In genomic region chr1:86442832-86443231, GRCm38 (mm10) we compare ENCODE assay signal across 8 mouse cellular contexts. TPM values are rescaled to one million over a fixed set of nuclear protein-coding genes. Genes with fewer than 3 reads are reported as not detected.
DNase-seq lines count a peak whose midpoint lies in the region; ATAC-seq and TF ChIP-seq lines count a peak whose summit lies in the region.

No protein-coding gene starts in this region.

- ATAC-seq in heart, embryonic 11.5 days (replicated peaks; ENCODE audit: insufficient number of reproducible peaks, low FRiP score, low TSS enrichment), result no peak
- peak; percentile 37 for ATAC-seq in forebrain, embryonic 12.5 days (ENCODE audit: low FRiP score)
- no peak; the same call in 1 of the 2 replicates for ATAC-seq in liver, embryonic 15.5 days (ENCODE audit: insufficient read depth)
- no peak for ATAC-seq in CD4-positive, CD25-positive, alpha-beta regulatory T cell, adult 4 months

- no peaks in the 10 kb centered on the region for H3K9me3 ChIP-seq in heart, embryonic 11.5 days (replicated peaks; ENCODE audit: control insufficient read depth, low read length)
- H3K9me3 ChIP-seq in E14TG2a.4 (ENCODE audit: low read length), result no peaks in the 10 kb centered on the region
- H3K9me3 ChIP-seq in forebrain, embryonic 12.5 days, result no peaks in the 10 kb centered on the region
- no peaks in the 10 kb centered on the region for H3K9me3 ChIP-seq in liver, embryonic 15.5 days (replicated peaks)

- H3K36me3 ChIP-seq in heart, embryonic 11.5 days (ENCODE audit: control insufficient read depth, insufficient read depth, low read length), result no peaks in the 10 kb centered on the region
- no peaks in the 10 kb centered on the region for H3K36me3 ChIP-seq in E14TG2a.4 (ENCODE audit: insufficient read depth, low read length)
- no peaks in the 10 kb centered on the region for H3K36me3 ChIP-seq in forebrain, embryonic 12.5 days (replicated peaks)
- no peaks in the 10 kb centered on the region for H3K36me3 ChIP-seq in liver, embryonic 15.5 days (replicated peaks)

- DNase-seq in heart, adult 9 months (ENCODE audit: low spot score in 2 of 2), result no peak
- no peak for DNase-seq in layer of hippocampus, adult 11-12 months (ENCODE audit: low spot score)
- no peak for DNase-seq in thymus, postnatal 4 days

- TF ChIP-seq CTCF in E14TG2a.4 (conservative IDR thresholded peaks at IDR 0.05; ENCODE audit: low read length), result no peak

- no peaks in the 10 kb centered on the region for H3K27me3 ChIP-seq in heart, embryonic 11.5 days (ENCODE audit: control insufficient read depth, insufficient read depth, low read length)
- H3K27me3 ChIP-seq in E14TG2a.4 (ENCODE audit: insufficient read depth, low read length), result no peaks in the 10 kb centered on the region
- H3K27me3 ChIP-seq in forebrain, embryonic 12.5 days, result no peaks in the 10 kb centered on the region
- 0 out of 2 replicates have a peak, but pooled peaks cover 10% of the 10 kb centered on the region for H3K27me3 ChIP-seq in liver, embryonic 15.5 days

- H3K4me3 ChIP-seq in heart, embryonic 11.5 days (ENCODE audit: low read depth, low read length), result peak overlapping the region; percentile 52
- H3K4me3 ChIP-seq in E14TG2a.4 (replicated peaks; ENCODE audit: low read length), result peak overlapping the region; percentile 85
- peak overlapping the region; percentile 47 for H3K4me3 ChIP-seq in forebrain, embryonic 12.5 days (replicated peaks)
- H3K4me3 ChIP-seq in liver, embryonic 15.5 days (replicated peaks), result peak overlapping the region; percentile 70

- H3K4me2 ChIP-seq in heart, embryonic 11.5 days, result peak overlapping the region; percentile 98
- peak overlapping the region; percentile 76 for H3K4me2 ChIP-seq in forebrain, embryonic 12.5 days
- H3K4me2 ChIP-seq in liver, embryonic 15.5 days, result peak overlapping the region; percentile 99

- peak overlapping the region; percentile 100 for H3K27ac ChIP-seq in heart, embryonic 11.5 days (ENCODE audit: low read depth, low read length)
- H3K27ac ChIP-seq in forebrain, embryonic 12.5 days, result peak overlapping the region; percentile 99
- H3K27ac ChIP-seq in liver, embryonic 15.5 days (replicated peaks), result peak overlapping the region; percentile 90

- H3K9ac ChIP-seq in heart, embryonic 11.5 days (ENCODE audit: low read depth, low read length), result peak overlapping the region; percentile 97
- H3K9ac ChIP-seq in forebrain, embryonic 12.5 days, result peak overlapping the region; percentile 88
- peak overlapping the region; percentile 72 for H3K9ac ChIP-seq in liver, embryonic 15.5 days

- 6% methylated on average over 24 of the region's 24 CpGs for WGBS in heart, embryonic 11.5 days (ENCODE audit: insufficient replicate concordance)
- WGBS in forebrain, embryonic 12.5 days, result 2% methylated on average over 24 of the region's 24 CpGs
- WGBS in liver, embryonic 15.5 days (ENCODE audit: insufficient replicate concordance), result 4% methylated on average over 24 of the region's 24 CpGs

- peaks cover 39% of the 10 kb centered on the region for H3K4me1 ChIP-seq in heart, embryonic 11.5 days (ENCODE audit: control insufficient read depth, insufficient read depth, low read length)
- peaks cover 73% of the 10 kb centered on the region for H3K4me1 ChIP-seq in E14TG2a.4 (replicated peaks; ENCODE audit: low read depth, low read length)
- H3K4me1 ChIP-seq in forebrain, embryonic 12.5 days, result peaks cover 52% of the 10 kb centered on the region
- H3K4me1 ChIP-seq in liver, embryonic 15.5 days (replicated peaks), result peaks cover 72% of the 10 kb centered on the region

RNA-seq across cellular contexts. Expression of gene Tex44, which starts 16.7 kb away (rescaled TPM):
- polyA plus RNA-seq in heart, embryonic 11.5 days (2014; fragmentation: Nextera tagmentation; extraction: Ambion mirVana), result not detected in 2 replicates
- polyA plus RNA-seq in forebrain, embryonic 12.5 days (2016; fragmentation: Nextera tagmentation; extraction: Ambion mirVana), result not detected in 2 replicates
- not detected in 2 replicates for polyA plus RNA-seq in liver, embryonic 15.5 days (2015; fragmentation: Nextera tagmentation; extraction: Ambion mirVana)
- not detected for polyA plus RNA-seq in CD4-positive, CD25-positive, alpha-beta regulatory T cell, adult 4 months (2017; shearing (Covaris generic))

RNA-seq across cellular contexts. Expression of gene Nmur1, which starts 16.8 kb away (rescaled TPM):
- not detected in 2 replicates for polyA plus RNA-seq in heart, embryonic 11.5 days (2014; fragmentation: Nextera tagmentation; extraction: Ambion mirVana)
- polyA plus RNA-seq in forebrain, embryonic 12.5 days (2016; fragmentation: Nextera tagmentation; extraction: Ambion mirVana), result not detected in 2 replicates
- not detected in 2 replicates for polyA plus RNA-seq in liver, embryonic 15.5 days (2015; fragmentation: Nextera tagmentation; extraction: Ambion mirVana)
- polyA plus RNA-seq in CD4-positive, CD25-positive, alpha-beta regulatory T cell, adult 4 months (2017; shearing (Covaris generic)), result 1 to 10 TPM; 1.5 to 4.0 TPM
